Mouse (Mus musculus) liver, embryonic 12.5 days (tissue): ENCODE measurements around the gene Kcnmb1. TPM values are rescaled to one million over a fixed set of nuclear protein-coding genes. Genes with fewer than 3 reads are reported as not detected.

Experiments used
- ATAC-seq: fragments of 200-750 bp; cut with Nextera tagmentation; 2 replicates; pipeline ENCODE4 v1.8.0; 2017; ENCODE audit warnings: moderate number of reproducible peaks, mild to moderate bottlenecking, moderate library complexity
- H3K27ac ChIP-seq: fragments of 300-500 bp; sonication (generic); 2 replicates; pipeline ENCODE4 v1.5.1; 2016; ENCODE audit warnings: mild to moderate bottlenecking
- H3K27me3 ChIP-seq: fragments of 300-500 bp; sonication (generic); replicated peaks from 2 replicates; pipeline ENCODE4 v1.6.1; 2016; ENCODE audit warnings: mild to moderate bottlenecking, moderate library complexity
- H3K36me3 ChIP-seq: fragments of 300-500 bp; sonication (generic); 2 replicates; pipeline ENCODE4 v1.6.1; 2016; ENCODE audit warnings: mild to moderate bottlenecking, moderate library complexity
- H3K4me1 ChIP-seq: fragments of 300-500 bp; sonication (generic); 2 replicates; pipeline ENCODE4 v1.6.1; 2016
- H3K4me2 ChIP-seq: fragments of 300-500 bp; sonication (generic); 2 replicates; pipeline ENCODE4 v1.6.1; 2016; ENCODE audit warnings: mild to moderate bottlenecking, moderate library complexity
- H3K4me3 ChIP-seq: fragments of 300-500 bp; sonication (generic); 2 replicates; pipeline ENCODE4 v1.5.1; 2016; ENCODE audit warnings: mild to moderate bottlenecking, moderate library complexity
- H3K9ac ChIP-seq: fragments of 300-500 bp; sonication (generic); 2 replicates; pipeline ENCODE4 v1.6.1; 2016; ENCODE audit warnings: mild to moderate bottlenecking, moderate library complexity
- H3K9me3 ChIP-seq: fragments of 300-500 bp; sonication (generic); replicated peaks from 2 replicates; pipeline ENCODE4 v1.6.1; 2016; ENCODE audit warnings: mild to moderate bottlenecking, moderate library complexity
- WGBS: fragments of 180-500 bp; shearing (Covaris S2); methylation state at CpG from one replicate; pipeline ENCODE4 v1.1.7; 2016; ENCODE audit not compliant: insufficient replicate concordance; 5-methylcytosine and 5-hydroxymethylcytosine counted together
- polyA plus RNA-seq: library from polyadenylated mRNA; unstranded; fragments of >200 nt; fragmentation: Nextera tagmentation; extraction: Ambion mirVana; gene quantifications from 2 replicates; pipeline ENCODE4 v1.2.1, GENCODE M21; 2016

The Kcnmb1 gene
- 0.11 and 0.18 TPM in 2 replicates for polyA plus RNA-seq

GRCm38 (mm10) chr11:33962688-33963407 is at the start of gene Kcnmb1:
TSS of gene Kcnmb1 (plus strand) at chr11:33963013.
- Histone ChIP-seq H3K27me3 (no peaks in the 10 kb centered on the region), H3K4me1 (0 out of 2 replicates have a peak, but pooled peaks cover 1% of the 10 kb centered on the region), H3K4me3 (no peak within 1 kb of the TSS), H3K4me2 (no peak within 1 kb of the TSS), H3K9me3 (no peaks in the 10 kb centered on the region), H3K27ac (no peak within 1 kb of the TSS), H3K9ac (no peak within 1 kb of the TSS), H3K36me3 (no peaks in the 10 kb centered on the region)
- 23% methylated on average over 6 of the region's 6 CpGs for WGBS
- no peak for ATAC-seq

GRCm38 (mm10) chr11:33913061-33913460 is 49.8 kb upstream of the Kcnmb1 start:
- Histone ChIP-seq H3K4me3 (no peak overlapping the region), H3K36me3 (no peaks in the 10 kb centered on the region), H3K9ac (no peak overlapping the region), H3K4me2 (no peak overlapping the region), H3K4me1 (peaks cover 14% of the 10 kb centered on the region; the same call in 1 of the 2 replicates), H3K9me3 (no peaks in the 10 kb centered on the region; the same call in 1 of the 2 replicates), H3K27me3 (no peaks in the 10 kb centered on the region), H3K27ac (no peak overlapping the region)
- ATAC-seq: no peak
- WGBS: 70% methylated on average over 7 of the region's 7 CpGs

- 76% methylated on average over 12 of the region's 12 CpGs for WGBS
- no peak for ATAC-seq
Observed at GRCm38 (mm10) chr11:33914216-33914615, 48.6 kb upstream of the Kcnmb1 start.

GRCm38 (mm10) chr11:33917574-33917973 is 45.2 kb upstream of the Kcnmb1 start:
- Histone ChIP-seq H3K36me3 (no peaks in the 10 kb centered on the region), H3K4me2 (no peak overlapping the region), H3K27ac (no peak overlapping the region), H3K9me3 (no peaks in the 10 kb centered on the region), H3K27me3 (0 out of 2 replicates have a peak, but pooled peaks cover 16% of the 10 kb centered on the region), H3K4me3 (no peak overlapping the region), H3K9ac (no peak overlapping the region), H3K4me1 (no peaks in the 10 kb centered on the region)
- WGBS: 23% methylated on average over 6 of the region's 6 CpGs
- ATAC-seq: no peak

More at GRCm38 (mm10) chr11:33914216-33914615, 48.6 kb upstream of the Kcnmb1 start:
- H3K4me1 ChIP-seq: peaks cover 14% of the 10 kb centered on the region; the same call in 1 of the 2 replicates
- no peaks in the 10 kb centered on the region for H3K27me3 ChIP-seq
- no peaks in the 10 kb centered on the region; the same call in 1 of the 2 replicates for H3K9me3 ChIP-seq
- H3K36me3 ChIP-seq: no peaks in the 10 kb centered on the region
- no peak overlapping the region for H3K9ac ChIP-seq
- no peak overlapping the region for H3K4me3 ChIP-seq
- no peak overlapping the region for H3K4me2 ChIP-seq
- H3K27ac ChIP-seq: no peak overlapping the region

GRCm38 (mm10) chr11:33918424-33918823 is 44.4 kb upstream of the Kcnmb1 start:
- H3K4me1 ChIP-seq: no peaks in the 10 kb centered on the region
- no peak overlapping the region for H3K4me2 ChIP-seq
- no peaks in the 10 kb centered on the region for H3K36me3 ChIP-seq
- WGBS: 44% methylated on average over 2 of the region's 2 CpGs
- no peak overlapping the region for H3K9ac ChIP-seq
- H3K4me3 ChIP-seq: no peak overlapping the region
- no peak overlapping the region for H3K27ac ChIP-seq
- H3K27me3 ChIP-seq: 0 out of 2 replicates have a peak, but pooled peaks cover 16% of the 10 kb centered on the region
- ATAC-seq: no peak
- H3K9me3 ChIP-seq: no peaks in the 10 kb centered on the region

GRCm38 (mm10) chr11:33919826-33920225 is 43.0 kb upstream of the Kcnmb1 start:
- Histone ChIP-seq H3K27me3 (0 out of 2 replicates have a peak, but pooled peaks cover 16% of the 10 kb centered on the region), H3K4me2 (no peak overlapping the region), H3K27ac (no peak overlapping the region), H3K4me3 (no peak overlapping the region), H3K9ac (no peak overlapping the region), H3K4me1 (no peaks in the 10 kb centered on the region), H3K9me3 (no peaks in the 10 kb centered on the region), H3K36me3 (no peaks in the 10 kb centered on the region)
- 48% methylated on average over 7 of the region's 7 CpGs for WGBS
- no peak for ATAC-seq

GRCm38 (mm10) chr11:33921451-33921850 is 41.4 kb upstream of the Kcnmb1 start:
- ATAC-seq: no peak
- WGBS: 77% methylated on average over 13 of the region's 13 CpGs
- H3K4me2 ChIP-seq: no peak overlapping the region

GRCm38 (mm10) chr11:33923031-33923430 is 39.8 kb upstream of the Kcnmb1 start:
- Histone ChIP-seq H3K4me3 (no peak overlapping the region), H3K9ac (no peak overlapping the region), H3K9me3 (no peaks in the 10 kb centered on the region), H3K27me3 (0 out of 2 replicates have a peak, but pooled peaks cover 16% of the 10 kb centered on the region), H3K4me1 (no peaks in the 10 kb centered on the region), H3K27ac (no peak overlapping the region), H3K4me2 (no peak overlapping the region), H3K36me3 (no peaks in the 10 kb centered on the region)
- 65% methylated on average over 3 of the region's 3 CpGs for WGBS
- ATAC-seq: no peak

More at GRCm38 (mm10) chr11:33921451-33921850, 41.4 kb upstream of the Kcnmb1 start:
- no peak overlapping the region for H3K27ac ChIP-seq
- H3K4me3 ChIP-seq: no peak overlapping the region
- no peak overlapping the region for H3K9ac ChIP-seq
- H3K36me3 ChIP-seq: no peaks in the 10 kb centered on the region
- no peaks in the 10 kb centered on the region for H3K4me1 ChIP-seq
- 0 out of 2 replicates have a peak, but pooled peaks cover 16% of the 10 kb centered on the region for H3K27me3 ChIP-seq
- no peaks in the 10 kb centered on the region for H3K9me3 ChIP-seq

GRCm38 (mm10) chr11:33925778-33926177 is 37.0 kb upstream of the Kcnmb1 start:
- WGBS: 73% methylated on average over 8 of the region's 8 CpGs
- no peak overlapping the region for H3K4me2 ChIP-seq
- H3K4me1 ChIP-seq: no peaks in the 10 kb centered on the region
- H3K9me3 ChIP-seq: no peaks in the 10 kb centered on the region
- no peaks in the 10 kb centered on the region for H3K36me3 ChIP-seq
- H3K9ac ChIP-seq: no peak overlapping the region
- ATAC-seq: no peak
- no peak overlapping the region for H3K27ac ChIP-seq
- H3K27me3 ChIP-seq: 0 out of 2 replicates have a peak, but pooled peaks cover 8% of the 10 kb centered on the region
- no peak overlapping the region for H3K4me3 ChIP-seq

GRCm38 (mm10) chr11:33926551-33926950 is 36.3 kb upstream of the Kcnmb1 start:
- no peak overlapping the region for H3K4me2 ChIP-seq
- H3K4me1 ChIP-seq: no peaks in the 10 kb centered on the region
- no peak overlapping the region for H3K27ac ChIP-seq
- no peak overlapping the region for H3K9ac ChIP-seq
- H3K4me3 ChIP-seq: no peak overlapping the region
- no peaks in the 10 kb centered on the region for H3K9me3 ChIP-seq
- 29% methylated on average over 2 of the region's 2 CpGs for WGBS
- ATAC-seq: no peak
- no peaks in the 10 kb centered on the region for H3K36me3 ChIP-seq
- 0 out of 2 replicates have a peak, but pooled peaks cover under 1% of the 10 kb centered on the region for H3K27me3 ChIP-seq

GRCm38 (mm10) chr11:33927321-33927720 is 35.5 kb upstream of the Kcnmb1 start:
- no peak overlapping the region for H3K4me2 ChIP-seq
- H3K9ac ChIP-seq: no peak overlapping the region
- H3K27ac ChIP-seq: no peak overlapping the region
- H3K4me3 ChIP-seq: no peak overlapping the region
- no peaks in the 10 kb centered on the region for H3K9me3 ChIP-seq
- H3K36me3 ChIP-seq: no peaks in the 10 kb centered on the region
- WGBS: 50% methylated on average over 6 of the region's 6 CpGs
- H3K27me3 ChIP-seq: no peaks in the 10 kb centered on the region
- H3K4me1 ChIP-seq: peaks cover 4% of the 10 kb centered on the region
- no peak for ATAC-seq

- no peaks in the 10 kb centered on the region for H3K36me3 ChIP-seq
- no peak overlapping the region for H3K4me2 ChIP-seq
- no peaks in the 10 kb centered on the region for H3K27me3 ChIP-seq
- ATAC-seq: no peak
- H3K4me1 ChIP-seq: peaks cover 6% of the 10 kb centered on the region
- H3K27ac ChIP-seq: no peak overlapping the region
- no peak overlapping the region for H3K4me3 ChIP-seq
- no peak overlapping the region for H3K9ac ChIP-seq
- 62% methylated on average over 4 of the region's 4 CpGs for WGBS
- H3K9me3 ChIP-seq: no peaks in the 10 kb centered on the region
Observed at GRCm38 (mm10) chr11:33927836-33928235, 35.0 kb upstream of the Kcnmb1 start.
